Mouse (Mus musculus): ENCODE data around the gene Fzd2. TPM values are rescaled to one million over a fixed set of nuclear protein-coding genes. Genes with fewer than 3 reads are reported as not detected.

The Fzd2 gene
- polyA plus RNA-seq, 1 experiment from 2014 or later = 19.2 TPM

DNA sequence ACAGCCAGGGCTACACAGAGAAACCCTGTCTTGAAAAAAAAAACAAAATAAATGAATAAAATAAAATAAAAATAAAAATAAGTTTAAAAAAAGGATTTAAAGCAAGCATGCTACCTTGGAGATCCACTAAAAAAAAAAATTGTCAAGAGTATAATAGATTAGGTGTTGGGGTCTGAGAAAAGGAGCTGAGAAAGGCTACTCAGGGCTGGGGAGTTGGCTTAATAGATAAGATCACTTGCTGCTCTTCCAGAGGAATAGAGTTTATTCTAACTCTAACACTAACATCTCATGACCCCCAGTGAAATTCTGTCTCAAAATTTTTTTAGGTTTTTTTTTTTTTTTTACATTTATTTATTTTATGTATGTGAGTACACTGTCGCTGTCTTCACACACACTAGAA, 37.9 kb upstream of the Fzd2 start:
- Histone ChIP-seq H3K9ac (ENCODE audit: low read length) (no peak overlapping the region), H3K36me3 (ENCODE audit: control insufficient read depth, insufficient read depth, low read length) (no peaks in the 10 kb centered on the region), H3K4me3 (ENCODE audit: low read depth, low read length) (no peak overlapping the region), H3K27ac (ENCODE audit: low read depth, low read length) (no peak overlapping the region), H3K4me1 (ENCODE audit: control insufficient read depth, insufficient read depth, low read length) (no peaks in the 10 kb centered on the region), H3K4me2 (ENCODE audit: low read length) (no peak overlapping the region), H3K9me3 (replicated peaks; ENCODE audit: control insufficient read depth, low read length) (no peaks in the 10 kb centered on the region), H3K27me3 (replicated peaks; ENCODE audit: control insufficient read depth, insufficient read depth, low read length) (no peaks in the 10 kb centered on the region)
- ATAC-seq (no peak), DNase-seq (ENCODE audit: low spot score) (no peak)
- 100% methylated on average over 1 of the region's 1 CpGs for WGBS

DNA sequence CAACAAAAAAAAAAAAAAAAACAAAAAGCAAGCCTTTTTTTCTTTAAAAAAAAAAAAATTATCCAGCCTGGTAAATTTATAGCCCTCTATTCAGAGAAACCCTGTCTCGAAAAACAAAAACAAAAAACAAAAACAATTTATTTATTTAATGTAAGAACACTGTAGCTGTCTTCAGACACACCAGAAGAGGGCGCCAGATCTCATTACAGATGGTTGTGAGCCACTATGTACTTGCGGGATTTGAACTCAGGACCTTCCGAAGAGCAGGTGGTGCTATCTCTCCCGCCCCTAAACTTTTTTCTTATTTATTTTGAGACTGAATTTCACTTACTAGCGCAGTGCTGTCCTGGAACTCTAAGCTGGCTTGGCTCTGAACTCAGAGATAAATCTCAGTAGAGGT, 37.0 kb upstream of the Fzd2 start:
- Histone ChIP-seq H3K4me3 (ENCODE audit: low read depth, low read length) (no peak overlapping the region), H3K27me3 (replicated peaks; ENCODE audit: control insufficient read depth, insufficient read depth, low read length) (no peaks in the 10 kb centered on the region), H3K27ac (ENCODE audit: low read depth, low read length) (no peak overlapping the region), H3K36me3 (ENCODE audit: control insufficient read depth, insufficient read depth, low read length) (no peaks in the 10 kb centered on the region), H3K9ac (ENCODE audit: low read length) (no peak overlapping the region), H3K9me3 (replicated peaks; ENCODE audit: control insufficient read depth, low read length) (no peaks in the 10 kb centered on the region), H3K4me2 (ENCODE audit: low read length) (no peak overlapping the region), H3K4me1 (ENCODE audit: control insufficient read depth, insufficient read depth, low read length) (no peaks in the 10 kb centered on the region)
- DNase-seq (ENCODE audit: low spot score) = no peak
- ATAC-seq = no peak
- 88% methylated on average over 6 of the region's 6 CpGs for WGBS

DNA sequence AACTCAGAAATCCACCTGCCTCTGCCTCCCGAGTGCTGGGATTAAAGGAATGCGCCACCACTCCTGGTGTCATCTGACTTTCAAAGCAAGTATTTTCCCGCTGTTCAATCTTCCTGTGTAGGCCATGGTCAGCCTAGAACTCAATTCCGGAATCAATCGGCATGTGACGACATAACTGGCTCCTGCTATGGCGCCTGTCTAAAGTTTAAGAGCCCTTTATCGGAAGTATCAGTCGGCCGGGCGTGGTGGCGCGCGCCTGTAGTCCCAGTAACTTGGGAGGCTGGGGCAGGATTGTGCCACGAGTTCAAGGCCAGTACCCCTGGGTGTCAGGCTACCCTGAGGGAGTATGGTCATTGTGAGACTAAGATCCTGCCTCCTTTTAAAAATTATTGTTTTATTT, 36.5 kb upstream of the Fzd2 start:
- Histone ChIP-seq H3K4me1 (ENCODE audit: control insufficient read depth, insufficient read depth, low read length) (no peaks in the 10 kb centered on the region), H3K4me2 (ENCODE audit: low read length) (no peak overlapping the region), H3K36me3 (ENCODE audit: control insufficient read depth, insufficient read depth, low read length) (no peaks in the 10 kb centered on the region), H3K27me3 (replicated peaks; ENCODE audit: control insufficient read depth, insufficient read depth, low read length) (no peaks in the 10 kb centered on the region), H3K9me3 (replicated peaks; ENCODE audit: control insufficient read depth, low read length) (no peaks in the 10 kb centered on the region), H3K4me3 (ENCODE audit: low read depth, low read length) (no peak overlapping the region), H3K9ac (ENCODE audit: low read length) (no peak overlapping the region), H3K27ac (ENCODE audit: low read depth, low read length) (no peak overlapping the region)
- ATAC-seq (no peak), DNase-seq (ENCODE audit: low spot score) (no peak)
- WGBS = 93% methylated on average over 15 of the region's 15 CpGs

DNA sequence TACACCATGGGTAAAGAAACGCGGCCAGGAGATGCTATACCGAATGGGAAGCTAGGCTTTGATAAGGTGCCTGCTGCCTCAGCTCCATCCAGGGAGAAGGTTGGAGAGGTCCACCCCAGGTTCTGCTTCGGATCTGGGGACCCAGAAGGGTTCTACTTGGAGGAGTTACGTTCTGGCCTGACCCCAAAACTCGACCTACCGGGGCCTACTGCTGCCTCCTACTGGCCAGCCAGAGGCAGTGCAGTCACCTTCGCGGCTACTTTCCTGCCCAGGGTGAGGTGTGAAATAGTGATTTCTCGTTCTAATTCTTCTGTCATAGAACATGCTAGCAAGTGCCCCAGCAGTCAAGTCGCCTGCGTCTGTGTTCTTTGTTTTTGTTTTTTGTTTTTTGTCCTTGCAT, 36.0 kb upstream of the Fzd2 start:
- Histone ChIP-seq H3K36me3 (ENCODE audit: control insufficient read depth, insufficient read depth, low read length) (no peaks in the 10 kb centered on the region), H3K9ac (ENCODE audit: low read length) (no peak overlapping the region), H3K27ac (ENCODE audit: low read depth, low read length) (no peak overlapping the region), H3K4me1 (ENCODE audit: control insufficient read depth, insufficient read depth, low read length) (no peaks in the 10 kb centered on the region), H3K9me3 (replicated peaks; ENCODE audit: control insufficient read depth, low read length) (no peaks in the 10 kb centered on the region), H3K27me3 (replicated peaks; ENCODE audit: control insufficient read depth, insufficient read depth, low read length) (no peaks in the 10 kb centered on the region), H3K4me2 (ENCODE audit: low read length) (no peak overlapping the region), H3K4me3 (ENCODE audit: low read depth, low read length) (no peak overlapping the region)
- no peak for DNase-seq (ENCODE audit: low spot score)
- 81% methylated on average over 12 of the region's 12 CpGs for WGBS
- ATAC-seq = no peak

DNA sequence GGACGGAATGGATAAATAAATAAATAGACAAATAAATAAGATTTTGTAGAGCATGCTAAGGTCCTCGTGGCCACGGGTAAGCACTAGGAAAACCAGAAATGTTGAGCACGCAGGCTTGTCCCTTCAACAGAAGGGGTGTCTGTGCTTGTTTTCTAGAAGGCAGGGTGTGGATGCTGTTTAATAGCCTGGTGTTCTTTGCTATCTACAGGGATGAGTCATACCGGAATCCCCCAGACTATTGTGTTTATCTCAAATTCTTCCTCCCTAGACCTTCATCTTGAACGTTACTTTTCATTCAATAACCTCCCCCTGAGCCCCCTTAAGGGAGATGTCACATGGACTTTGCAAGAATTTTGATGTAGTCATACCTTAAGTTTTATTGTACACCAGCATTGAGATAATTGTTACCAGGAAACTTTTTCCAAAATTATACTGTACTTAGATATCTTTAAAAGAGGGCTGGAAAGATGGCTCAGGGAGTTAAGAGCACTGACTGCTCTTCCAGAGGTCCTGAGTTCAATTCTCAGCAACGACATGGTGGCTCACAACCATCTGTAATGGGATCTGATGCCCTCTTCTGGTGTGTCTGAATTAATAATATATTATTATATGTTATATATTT, 35.3 kb upstream of the Fzd2 start:
- no peak for DNase-seq (ENCODE audit: low spot score)
- no peaks in the 10 kb centered on the region for H3K36me3 ChIP-seq (ENCODE audit: control insufficient read depth, insufficient read depth, low read length)
- H3K4me2 ChIP-seq (ENCODE audit: low read length) = no peak overlapping the region
- H3K27ac ChIP-seq (ENCODE audit: low read depth, low read length) = no peak overlapping the region
- ATAC-seq = no peak
- 85% methylated on average over 7 of the region's 7 CpGs for WGBS
- H3K9me3 ChIP-seq (replicated peaks; ENCODE audit: control insufficient read depth, low read length) = no peaks in the 10 kb centered on the region
- no peaks in the 10 kb centered on the region for H3K4me1 ChIP-seq (ENCODE audit: control insufficient read depth, insufficient read depth, low read length)
- no peaks in the 10 kb centered on the region for H3K27me3 ChIP-seq (replicated peaks; ENCODE audit: control insufficient read depth, insufficient read depth, low read length)
- no peak overlapping the region for H3K9ac ChIP-seq (ENCODE audit: low read length)
- H3K4me3 ChIP-seq (ENCODE audit: low read depth, low read length) = no peak overlapping the region

DNA sequence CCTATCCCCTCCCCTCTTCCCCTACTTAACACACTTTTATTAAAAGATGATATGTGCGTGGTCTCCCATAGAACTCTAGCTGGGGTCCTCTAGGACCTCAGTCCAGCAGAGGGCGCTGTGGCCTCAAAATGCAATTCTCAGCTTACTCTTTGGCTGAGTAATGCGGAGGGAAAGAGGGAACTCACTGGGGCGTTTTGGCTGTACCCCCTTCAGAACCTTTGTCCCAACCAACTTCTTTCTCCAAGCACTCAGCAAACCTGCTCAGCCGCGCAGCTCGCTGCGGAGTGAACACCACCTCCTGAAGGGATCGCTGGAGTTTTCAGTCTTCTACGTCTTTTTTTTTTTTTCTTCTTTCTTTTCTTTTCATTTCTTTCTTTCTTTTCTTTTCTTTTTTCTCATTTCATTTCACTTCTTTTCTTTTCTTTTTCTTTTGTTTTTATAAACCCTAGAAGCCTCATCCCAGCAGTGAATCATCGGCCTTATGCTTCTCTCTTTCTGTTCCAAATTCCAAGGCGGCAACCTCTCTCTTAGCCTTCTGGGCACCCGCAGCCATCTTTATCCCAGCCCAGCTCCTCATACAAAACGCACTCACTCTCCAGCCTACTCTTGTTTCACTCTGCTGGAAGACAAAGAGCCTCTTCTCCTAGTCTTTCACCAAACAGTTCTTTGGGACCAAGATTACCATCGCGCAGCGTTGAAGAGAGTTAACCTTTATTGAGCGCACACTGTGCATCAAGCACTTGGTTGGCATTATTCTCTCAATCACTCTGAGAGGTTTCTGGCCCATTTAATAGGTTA, 31.1 kb upstream of the Fzd2 start:
- H3K9me3 ChIP-seq (replicated peaks; ENCODE audit: control insufficient read depth, low read length) = no peaks in the 10 kb centered on the region
- no peaks in the 10 kb centered on the region for H3K27me3 ChIP-seq (replicated peaks; ENCODE audit: control insufficient read depth, insufficient read depth, low read length)
- peak overlapping the region; percentile 30 for H3K4me3 ChIP-seq (ENCODE audit: low read depth, low read length)
- peak; percentile 96 for DNase-seq (ENCODE audit: low spot score)
- peak; percentile 79 for ATAC-seq
- H3K4me1 ChIP-seq (ENCODE audit: control insufficient read depth, insufficient read depth, low read length) = no peaks in the 10 kb centered on the region
- WGBS = 2% methylated on average over 18 of the region's 18 CpGs
- H3K27ac ChIP-seq (ENCODE audit: low read depth, low read length) = no peak overlapping the region
- H3K9ac ChIP-seq (ENCODE audit: low read length) = peak overlapping the region; percentile 64
- peak overlapping the region; percentile 62 for H3K4me2 ChIP-seq (ENCODE audit: low read length)
- H3K36me3 ChIP-seq (ENCODE audit: control insufficient read depth, insufficient read depth, low read length) = no peaks in the 10 kb centered on the region

DNA sequence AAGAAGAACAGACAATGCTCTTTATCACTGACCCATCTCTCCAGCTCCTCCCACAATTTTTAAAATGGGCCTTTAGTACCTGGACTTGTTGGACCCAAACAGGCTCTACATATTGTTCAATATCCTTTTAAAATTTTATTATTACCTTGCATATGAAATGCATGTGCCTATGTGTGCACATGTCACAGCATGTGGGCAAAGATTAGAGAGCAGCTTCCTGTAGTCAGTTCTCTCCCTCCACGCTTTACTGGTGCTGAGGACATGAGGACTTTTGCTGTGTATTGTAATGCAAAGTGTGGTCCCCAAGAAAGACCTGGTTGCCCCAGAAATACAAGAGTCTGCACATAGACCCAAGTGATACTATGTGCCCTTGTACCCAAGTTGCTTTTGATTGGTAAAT, 29.2 kb upstream of the Fzd2 start:
- no peak overlapping the region for H3K9ac ChIP-seq (ENCODE audit: low read length)
- H3K4me3 ChIP-seq (ENCODE audit: low read depth, low read length) = no peak overlapping the region
- no peak overlapping the region for H3K27ac ChIP-seq (ENCODE audit: low read depth, low read length)
- no peaks in the 10 kb centered on the region for H3K9me3 ChIP-seq (replicated peaks; ENCODE audit: control insufficient read depth, low read length)
- no peaks in the 10 kb centered on the region for H3K27me3 ChIP-seq (replicated peaks; ENCODE audit: control insufficient read depth, insufficient read depth, low read length)
- peaks cover 5% of the 10 kb centered on the region; the same call in 1 of the 2 replicates for H3K4me1 ChIP-seq (ENCODE audit: control insufficient read depth, insufficient read depth, low read length)
- no peaks in the 10 kb centered on the region for H3K36me3 ChIP-seq (ENCODE audit: control insufficient read depth, insufficient read depth, low read length)
- DNase-seq (ENCODE audit: low spot score) = no peak
- WGBS = 59% methylated on average over 1 of the region's 1 CpGs
- ATAC-seq = no peak
- no peak overlapping the region for H3K4me2 ChIP-seq (ENCODE audit: low read length)

DNA sequence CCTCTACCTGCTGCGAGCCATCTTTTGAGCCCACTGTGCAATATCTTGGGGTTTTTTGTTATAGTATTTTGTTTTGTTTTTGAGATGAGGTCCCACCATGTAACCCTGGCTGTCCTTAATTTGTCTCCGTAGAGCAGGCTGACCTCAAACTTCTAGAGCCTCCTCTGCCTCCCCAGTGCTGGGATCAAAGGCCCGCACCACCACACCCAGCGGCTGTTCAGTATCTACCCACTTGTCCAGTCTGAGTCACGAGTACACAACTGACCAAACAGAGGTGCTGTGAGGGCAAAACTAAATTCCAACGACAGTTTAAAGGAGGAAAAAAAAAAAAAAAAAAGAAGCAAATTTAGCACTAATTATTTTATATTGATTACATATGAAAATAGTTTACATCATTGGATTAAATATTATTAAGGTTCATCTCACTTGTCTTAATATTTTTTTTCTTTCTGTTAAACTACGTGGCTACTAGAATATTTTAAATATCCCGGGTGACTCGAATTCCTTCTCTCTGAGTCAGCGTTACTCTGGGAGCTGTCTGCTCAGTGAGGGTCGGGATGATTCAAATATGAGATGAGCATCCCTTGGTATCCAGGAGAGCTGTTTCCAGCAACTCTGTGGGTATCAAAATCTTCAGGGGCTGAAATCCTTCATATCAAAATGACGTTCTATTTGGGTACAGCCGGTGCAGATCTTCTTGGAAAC, 28.0 kb upstream of the Fzd2 start:
- Histone ChIP-seq H3K4me1 (ENCODE audit: control insufficient read depth, insufficient read depth, low read length) (peaks cover 8% of the 10 kb centered on the region), H3K27me3 (replicated peaks; ENCODE audit: control insufficient read depth, insufficient read depth, low read length) (no peaks in the 10 kb centered on the region), H3K36me3 (ENCODE audit: control insufficient read depth, insufficient read depth, low read length) (no peaks in the 10 kb centered on the region), H3K4me2 (ENCODE audit: low read length) (no peak overlapping the region), H3K9me3 (replicated peaks; ENCODE audit: control insufficient read depth, low read length) (no peaks in the 10 kb centered on the region), H3K9ac (ENCODE audit: low read length) (no peak overlapping the region), H3K27ac (ENCODE audit: low read depth, low read length) (no peak overlapping the region), H3K4me3 (ENCODE audit: low read depth, low read length) (no peak overlapping the region)
- WGBS = 81% methylated on average over 13 of the region's 13 CpGs
- no peak for DNase-seq (ENCODE audit: low spot score)
- no peak for ATAC-seq
